In the genomic region with DNA sequence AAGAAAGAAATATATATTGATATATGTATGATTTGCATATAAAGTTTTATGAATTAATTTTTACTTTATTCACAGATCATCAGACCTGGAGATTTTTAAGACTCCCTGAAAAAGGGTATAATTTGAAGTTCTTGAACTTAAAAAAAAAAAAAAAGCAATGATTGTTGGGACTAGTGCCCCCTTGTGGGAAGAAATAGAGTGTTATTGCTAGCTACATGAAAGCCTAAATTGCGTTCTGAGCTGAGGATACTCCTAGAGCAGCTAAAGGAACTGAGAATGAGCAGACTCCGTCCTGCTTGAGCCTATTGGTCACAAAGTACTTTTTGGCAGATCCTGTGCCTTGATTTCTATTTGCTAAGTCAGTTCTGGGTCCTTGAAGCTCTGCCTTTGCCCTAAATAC, we compare ENCODE assay signal across 23 mouse cellular contexts. TPM values are rescaled to one million over a fixed set of nuclear protein-coding genes. Genes with fewer than 3 reads are reported as not detected.
DNase-seq lines count a peak whose midpoint lies in the region; ATAC-seq and TF ChIP-seq lines count a peak whose summit lies in the region.
"Not testable (repeated sequence)": the region's sequence is repeated elsewhere in the genome, so short reads cannot be mapped to it uniquely, and the experiment has no call there.
"Had no signal": no experiment of that assay in that cellular context is flagged by ENCODE, and none has a peak within 500 bp of the region (broad histone marks: within the 10 kb centered on the region; RNA-seq: fewer than 3 reads in every experiment).

No protein-coding gene starts in this region.

- not testable (repeated sequence) for H3K9me3 ChIP-seq in E14TG2a.4 (ENCODE audit: low read length); forebrain, postnatal 0 days (ENCODE audit: low read length); lung, embryonic 14.5 days (ENCODE audit: low read depth, low read length)

- H3K36me3 ChIP-seq in E14TG2a.4 (ENCODE audit: insufficient read depth, low read length); forebrain, postnatal 0 days (ENCODE audit: insufficient read depth); lung, embryonic 14.5 days (ENCODE audit: insufficient read depth): not testable (repeated sequence)

- not testable (repeated sequence) for H3K27ac ChIP-seq in forebrain, postnatal 0 days (ENCODE audit: low read depth, low read length); lung, embryonic 14.5 days (ENCODE audit: low read depth)

- H3K9ac ChIP-seq in forebrain, postnatal 0 days; lung, embryonic 14.5 days: not testable (repeated sequence)

- peak; percentile 53 for DNase-seq in R1 (ENCODE audit: low read depth, low spot score)
- peak; percentile 3 for DNase-seq in c-Kit-positive CD71-positive TER-119-positive erythroid progenitor cells, embryonic 14.5 days (ENCODE audit: low spot score)
- DNase-seq in forebrain, postnatal 0 days = peak; percentile 0
- DNase-seq in induced T-regulatory cell, adult 2 months (ENCODE audit: low read depth) = peak; percentile 43
- DNase-seq in lung, embryonic 14.5 days = peak; percentile 58
- DNase-seq in retina, postnatal 1 day = peak; percentile 16

- not testable (repeated sequence) for ATAC-seq in forebrain, postnatal 0 days; lung, embryonic 14.5 days (ENCODE audit: insufficient read depth)

- not testable (repeated sequence) for H3K4me2 ChIP-seq in forebrain, postnatal 0 days (ENCODE audit: low read depth); lung, embryonic 14.5 days

- not testable (repeated sequence) for H3K4me1 ChIP-seq in E14TG2a.4 (replicated peaks; ENCODE audit: low read depth, low read length); forebrain, postnatal 0 days (ENCODE audit: insufficient read depth); lung, embryonic 14.5 days (ENCODE audit: insufficient read depth)

- H3K27me3 ChIP-seq in E14TG2a.4 (ENCODE audit: insufficient read depth, low read length); forebrain, postnatal 0 days (ENCODE audit: insufficient read depth, low read length); lung, embryonic 14.5 days (ENCODE audit: insufficient read depth, low read length): not testable (repeated sequence)

- WGBS in forebrain, postnatal 0 days = 34% methylated on average over 2 of the region's 2 CpGs
- 18% methylated on average over 2 of the region's 2 CpGs for WGBS in lung, embryonic 14.5 days

- TF ChIP-seq CTCF in E14TG2a.4 (conservative IDR thresholded peaks at IDR 0.05; ENCODE audit: low read length) = peak; percentile 54
- TF ChIP-seq CTCF in forebrain, postnatal 0 days (IDR thresholded peaks at IDR 0.05; ENCODE audit: low read depth) = peak; percentile 37
- TF ChIP-seq CTCF in lung, embryonic 14.5 days (IDR thresholded peaks at IDR 0.05; ENCODE audit: low read depth) = 0 out of 2 replicates have a peak, but pooled peaks have one; percentile 32

- not testable (repeated sequence) for H3K4me3 ChIP-seq in E14TG2a.4 (replicated peaks; ENCODE audit: low read length); forebrain, postnatal 0 days (ENCODE audit: low read depth, low read length); lung, embryonic 14.5 days (ENCODE audit: low read depth, low read length)

RNA-seq across cellular contexts. Expression of a gene that starts 18.4 kb away (rescaled TPM):
- total RNA-seq in forebrain, postnatal 0 days (2014; rRNA removed) = not detected in 2 replicates
- polyA plus RNA-seq in forebrain, postnatal 0 days (2015; fragmentation: Nextera tagmentation; extraction: Ambion mirVana) = not detected in 2 replicates
- polyA plus RNA-seq in lung, embryonic 14.5 days (2014; fragmentation: Nextera tagmentation; extraction: Ambion mirVana) = not detected in 2 replicates
- total RNA-seq: adrenal gland, postnatal 36 days; gastrocnemius, postnatal 10 days; heart, adult 8-10 months; layer of hippocampus, adult 18-20 months; left cerebral cortex, postnatal 4 days; megakaryocyte progenitor cell, adult 5-6 weeks had no signal
- polyA plus RNA-seq: embryonic facial prominence, embryonic 12.5 days; heart, embryonic 16.5 days; hindbrain, embryonic 12.5 days; intestine, embryonic 15.5 days; kidney, embryonic 16.5 days; liver, embryonic 11.5 days; lung, embryonic 15.5 days; midbrain, embryonic 15.5 days; stomach, embryonic 14.5 days; thymus, adult 2 months had no signal

RNA-seq across cellular contexts. Expression of a gene that starts 31.8 kb away (rescaled TPM):
- not detected in 2 replicates for total RNA-seq in forebrain, postnatal 0 days (2014; rRNA removed)
- polyA plus RNA-seq in forebrain, postnatal 0 days (2015; fragmentation: Nextera tagmentation; extraction: Ambion mirVana) = not detected in 2 replicates
- not detected in 2 replicates for polyA plus RNA-seq in lung, embryonic 14.5 days (2014; fragmentation: Nextera tagmentation; extraction: Ambion mirVana)
- total RNA-seq: adrenal gland, postnatal 36 days; gastrocnemius, postnatal 10 days; heart, adult 8-10 months; layer of hippocampus, adult 18-20 months; left cerebral cortex, postnatal 4 days; megakaryocyte progenitor cell, adult 5-6 weeks had no signal
- polyA plus RNA-seq: embryonic facial prominence, embryonic 12.5 days; heart, embryonic 16.5 days; hindbrain, embryonic 12.5 days; intestine, embryonic 15.5 days; kidney, embryonic 16.5 days; liver, embryonic 11.5 days; lung, embryonic 15.5 days; midbrain, embryonic 15.5 days; stomach, embryonic 14.5 days; thymus, adult 2 months had no signal

RNA-seq across cellular contexts. Expression of a gene that starts 34.0 kb away (rescaled TPM):
- 2.2 and 2.9 TPM in 2 replicates for total RNA-seq in forebrain, postnatal 0 days (2014; rRNA removed)
- polyA plus RNA-seq in forebrain, postnatal 0 days (2015; fragmentation: Nextera tagmentation; extraction: Ambion mirVana) = 1.0 and 1.1 TPM in 2 replicates
- polyA plus RNA-seq in lung, embryonic 14.5 days (2014; fragmentation: Nextera tagmentation; extraction: Ambion mirVana) = 14.4 and 14.6 TPM in 2 replicates

RNA-seq across cellular contexts. Expression of a gene that starts 47.0 kb away (rescaled TPM):
- total RNA-seq in forebrain, postnatal 0 days (2014; rRNA removed) = not detected in 2 replicates
- not detected in 2 replicates for polyA plus RNA-seq in forebrain, postnatal 0 days (2015; fragmentation: Nextera tagmentation; extraction: Ambion mirVana)
- not detected in 2 replicates for polyA plus RNA-seq in lung, embryonic 14.5 days (2014; fragmentation: Nextera tagmentation; extraction: Ambion mirVana)
- total RNA-seq: adrenal gland, postnatal 36 days; gastrocnemius, postnatal 10 days; heart, adult 8-10 months; layer of hippocampus, adult 18-20 months; left cerebral cortex, postnatal 4 days; megakaryocyte progenitor cell, adult 5-6 weeks had no signal
- polyA plus RNA-seq: embryonic facial prominence, embryonic 12.5 days; heart, embryonic 16.5 days; hindbrain, embryonic 12.5 days; intestine, embryonic 15.5 days; kidney, embryonic 16.5 days; liver, embryonic 11.5 days; lung, embryonic 15.5 days; midbrain, embryonic 15.5 days; stomach, embryonic 14.5 days; thymus, adult 2 months had no signal

RNA-seq across cellular contexts. Expression of a gene that starts 55.6 kb away (rescaled TPM):
- not detected in 2 replicates for total RNA-seq in forebrain, postnatal 0 days (2014; rRNA removed)
- not detected in 2 replicates for polyA plus RNA-seq in forebrain, postnatal 0 days (2015; fragmentation: Nextera tagmentation; extraction: Ambion mirVana)
- polyA plus RNA-seq in lung, embryonic 14.5 days (2014; fragmentation: Nextera tagmentation; extraction: Ambion mirVana) = not detected in 2 replicates
- total RNA-seq: gastrocnemius, postnatal 10 days; megakaryocyte progenitor cell, adult 5-6 weeks had no signal
- polyA plus RNA-seq: embryonic facial prominence, embryonic 12.5 days; heart, embryonic 16.5 days; hindbrain, embryonic 12.5 days; intestine, embryonic 15.5 days; kidney, embryonic 16.5 days; liver, embryonic 11.5 days; lung, embryonic 15.5 days; midbrain, embryonic 15.5 days; stomach, embryonic 14.5 days; thymus, adult 2 months had no signal

Comparison
In these comparisons a context has a peak if more than half of its experiments do, and no peak if none do; other contexts are left out.
1. DNase-seq: peak in every context shown above with its lines; median percentile 58 in lung, embryonic 14.5 days; 53 in R1; 43 in induced T-regulatory cell, adult 2 months; 16 in retina, postnatal 1 day; 3 in c-Kit-positive CD71-positive TER-119-positive erythroid progenitor cells, embryonic 14.5 days; 0 in forebrain, postnatal 0 days.